In the genomic region with DNA sequence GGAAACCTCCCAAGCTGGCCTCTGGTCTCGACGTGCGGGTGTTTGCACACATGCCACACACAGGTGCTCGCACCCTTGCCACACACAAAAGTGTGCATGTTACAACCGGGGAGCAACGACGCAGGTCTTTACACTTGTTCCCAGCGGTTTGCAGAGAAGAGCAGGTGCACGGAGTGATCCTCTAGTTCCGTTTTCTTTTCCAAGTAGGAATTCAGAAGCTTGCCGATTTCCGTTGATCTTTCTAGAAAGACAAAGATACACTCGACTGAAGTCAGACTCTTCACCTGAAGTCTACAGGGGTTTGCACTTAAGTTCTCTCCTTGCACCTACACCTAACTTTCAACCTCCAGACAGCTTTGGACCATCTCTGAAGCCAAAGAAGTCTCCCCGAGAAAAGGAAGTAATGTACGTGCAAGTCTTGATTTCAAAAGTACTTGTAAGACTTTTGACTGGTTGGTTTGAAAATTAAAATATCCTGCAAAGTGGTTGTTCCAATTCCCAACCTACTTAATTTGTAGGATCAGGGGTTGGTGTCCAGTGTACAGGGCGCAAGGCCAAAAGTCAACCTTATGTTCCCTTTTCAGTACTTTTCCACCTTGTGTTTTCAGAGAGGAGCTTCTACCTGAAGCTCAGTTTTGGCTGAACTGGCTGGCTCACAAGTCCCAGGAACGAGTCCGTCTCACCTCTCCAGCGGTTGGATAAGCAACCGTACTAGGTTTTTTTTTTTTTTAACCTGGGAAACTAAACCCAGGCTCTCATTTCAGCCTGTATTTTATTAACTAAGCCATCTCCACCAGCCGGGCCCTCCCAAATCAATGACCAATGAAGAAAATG, we compare ENCODE assay signal across 8 mouse cellular contexts. TPM values are rescaled to one million over a fixed set of nuclear protein-coding genes. Genes with fewer than 3 reads are reported as not detected.
DNase-seq lines count a peak whose midpoint lies in the region; ATAC-seq and TF ChIP-seq lines count a peak whose summit lies in the region.

No protein-coding gene starts in this region.

- DNase-seq in heart, postnatal 10 days: no peak
- DNase-seq in MEL (ENCODE audit: low read depth, low spot score): peak; percentile 75
- no peak for DNase-seq in adrenal gland, postnatal 25 days
- no peak for DNase-seq in testis, postnatal 14 days (ENCODE audit: low spot score)
- no peak for DNase-seq in thymus, postnatal 10 days (ENCODE audit: low spot score in 2 of 2)

- intact Hi-C loops in heart, postnatal 10 days (cut with DNase I): loop anchor here (2.0 to 10.0 kb wide), 2 partner anchors 46 to 136 kb away; a partner anchor contains a TSS

- WGBS in heart, embryonic 12.5 days: 70% methylated on average over 21 of the region's 21 CpGs
- WGBS in heart, embryonic 16.5 days: 71% methylated on average over 21 of the region's 21 CpGs
- WGBS in midbrain, embryonic 12.5 days: 79% methylated on average over 21 of the region's 21 CpGs

- no peak for TF ChIP-seq RAD21 in MEL (IDR thresholded peaks at IDR 0.05; ENCODE audit: low read depth, low read length)

- TF ChIP-seq POLR2A in MEL (IDR thresholded peaks at IDR 0.05; ENCODE audit: control insufficient read depth in 1 of 2, insufficient read depth in 1 of 2, low read depth in 1 of 2, low read length in 2 of 2, poor library complexity in 1 of 2): no peak; a peak in 1 of 4 replicates

- H3K79me2 ChIP-seq in MEL (ENCODE audit: control insufficient read depth, insufficient read depth, low read length, poor library complexity): peaks cover 55% of the 10 kb centered on the region

- peak overlapping the region; percentile 79 for H3K4me2 ChIP-seq in heart, embryonic 12.5 days
- H3K4me2 ChIP-seq in heart, embryonic 16.5 days (ENCODE audit: low read depth, low read length): peak overlapping the region; percentile 94
- peak overlapping the region; percentile 69 for H3K4me2 ChIP-seq in midbrain, embryonic 12.5 days (replicated peaks)

- peak overlapping the region; percentile 84; the same call in 1 of the 2 replicates for H3K27ac ChIP-seq in heart, embryonic 12.5 days (ENCODE audit: poor library complexity, severe bottlenecking)
- H3K27ac ChIP-seq in MEL (ENCODE audit: control insufficient read depth, low read depth, low read length): peak overlapping the region; percentile 90
- peak overlapping the region; percentile 93 for H3K27ac ChIP-seq in heart, embryonic 16.5 days (ENCODE audit: low read length)
- H3K27ac ChIP-seq in midbrain, embryonic 12.5 days (replicated peaks): 0 out of 2 replicates have a peak overlapping the region, but pooled peaks have one; percentile 73

- no peak for ATAC-seq in heart, embryonic 12.5 days (ENCODE audit: insufficient number of reproducible peaks, low FRiP score)
- no peak for ATAC-seq in heart, embryonic 16.5 days (replicated peaks; ENCODE audit: extremely low read depth, insufficient read depth, low FRiP score)
- no peak for ATAC-seq in midbrain, embryonic 12.5 days (ENCODE audit: low FRiP score, low read depth)

- TF ChIP-seq EP300 in MEL (IDR thresholded peaks at IDR 0.05; ENCODE audit: low read depth in 1 of 2, low read length in 2 of 2): peak in 1 of 2 experiments; percentile 39; a peak in 2 of 4 replicates

- H3K9ac ChIP-seq in heart, embryonic 12.5 days: peak overlapping the region; percentile 85
- peak overlapping the region; percentile 89 for H3K9ac ChIP-seq in MEL (ENCODE audit: control insufficient read depth, low read depth, low read length, poor library complexity, severe bottlenecking)
- peak overlapping the region; percentile 89 for H3K9ac ChIP-seq in heart, embryonic 16.5 days (ENCODE audit: low read length)
- H3K9ac ChIP-seq in midbrain, embryonic 12.5 days (replicated peaks): peak overlapping the region; percentile 79

- peaks cover 35% of the 10 kb centered on the region for H3K36me3 ChIP-seq in heart, embryonic 12.5 days
- peaks cover 14 to 51% of the 10 kb centered on the region in 2 experiments for H3K36me3 ChIP-seq in MEL (ENCODE audit: control insufficient read depth in 1 of 2, insufficient read depth in 2 of 2, low read length in 2 of 2)
- peaks cover 13% of the 10 kb centered on the region for H3K36me3 ChIP-seq in heart, embryonic 16.5 days (ENCODE audit: control insufficient read depth, insufficient read depth)
- H3K36me3 ChIP-seq in midbrain, embryonic 12.5 days: peaks cover 40% of the 10 kb centered on the region

- no peaks in the 10 kb centered on the region for H3K27me3 ChIP-seq in heart, embryonic 12.5 days (replicated peaks)
- H3K27me3 ChIP-seq in MEL (ENCODE audit: control insufficient read depth in 1 of 2, insufficient read depth in 2 of 2, low read length in 2 of 2): no peaks in the 10 kb centered on the region
- no peaks in the 10 kb centered on the region for H3K27me3 ChIP-seq in heart, embryonic 16.5 days (ENCODE audit: control insufficient read depth, insufficient read depth, low read length)
- no peaks in the 10 kb centered on the region for H3K27me3 ChIP-seq in midbrain, embryonic 12.5 days

- H3K9me3 ChIP-seq in heart, embryonic 12.5 days (replicated peaks): no peaks in the 10 kb centered on the region
- H3K9me3 ChIP-seq in MEL (replicated peaks; ENCODE audit: insufficient read depth, low read length): no peaks in the 10 kb centered on the region
- H3K9me3 ChIP-seq in heart, embryonic 16.5 days (replicated peaks; ENCODE audit: control insufficient read depth, low read length): no peaks in the 10 kb centered on the region
- no peaks in the 10 kb centered on the region for H3K9me3 ChIP-seq in midbrain, embryonic 12.5 days

- peak overlapping the region; percentile 82 for H3K4me3 ChIP-seq in heart, embryonic 12.5 days
- H3K4me3 ChIP-seq in MEL (ENCODE audit: control insufficient read depth in 1 of 2, insufficient read depth in 1 of 2, low read depth in 2 of 2, low read length in 2 of 2): peak overlapping the region; percentile 72 to 78
- H3K4me3 ChIP-seq in heart, embryonic 16.5 days (ENCODE audit: low read length): peak overlapping the region; percentile 87
- peak overlapping the region; percentile 76 for H3K4me3 ChIP-seq in midbrain, embryonic 12.5 days

- peaks cover 37% of the 10 kb centered on the region for H3K4me1 ChIP-seq in heart, embryonic 12.5 days (replicated peaks)
- peaks cover 8 to 49% of the 10 kb centered on the region in 2 experiments for H3K4me1 ChIP-seq in MEL (ENCODE audit: control insufficient read depth in 1 of 2, insufficient read depth in 2 of 2, low read length in 2 of 2)
- H3K4me1 ChIP-seq in heart, embryonic 16.5 days (ENCODE audit: control insufficient read depth, insufficient read depth, low read length): peaks cover 37% of the 10 kb centered on the region
- H3K4me1 ChIP-seq in midbrain, embryonic 12.5 days: peaks cover 32% of the 10 kb centered on the region

- no peak for TF ChIP-seq CTCF in MEL (IDR thresholded peaks at IDR 0.05 in 2 of 3, conservative IDR thresholded peaks at IDR 0.05 in 1 of 3; ENCODE audit: control insufficient read depth in 1 of 3, insufficient read depth in 1 of 3, low read depth in 2 of 3, low read length in 3 of 3, poor library complexity in 1 of 3, severe bottlenecking in 1 of 3)

RNA-seq across cellular contexts. Expression of a gene that starts 0.8 kb away (rescaled TPM):
- polyA plus RNA-seq in heart, embryonic 12.5 days (2016; fragmentation: Nextera tagmentation; extraction: Ambion mirVana): 183 and 191 TPM in 2 replicates
- total RNA-seq in heart, postnatal 10 days (2021): 10 to 100 TPM; 43.8 to 46.8 TPM
- 402 and 454 TPM in 2 replicates for total RNA-seq in MEL (2012; rRNA removed)
- 100 to 1,000 TPM; 193 to 391 TPM for polyA plus RNA-seq in MEL (2012; ENCODE audit: insufficient read depth in 1 of 2, insufficient read length in 2 of 2, low read depth in 1 of 2, low replicate concordance in 2 of 2, missing spikeins in 1 of 2)
- polyA plus RNA-seq in heart, embryonic 16.5 days (2015; fragmentation: Nextera tagmentation; extraction: Ambion mirVana): 154 and 172 TPM in 2 replicates
- 208 and 217 TPM in 2 replicates for polyA plus RNA-seq in midbrain, embryonic 12.5 days (2016; fragmentation: Nextera tagmentation; extraction: Ambion mirVana)
- total RNA-seq in adrenal gland, postnatal 25 days (2021): 77.9 and 86.1 TPM in 2 replicates

RNA-seq across cellular contexts. Expression of a gene that starts 2.9 kb away (rescaled TPM):
- polyA plus RNA-seq in heart, embryonic 12.5 days (2016; fragmentation: Nextera tagmentation; extraction: Ambion mirVana): 16.6 and 16.9 TPM in 2 replicates
- total RNA-seq in heart, postnatal 10 days (2021): 10 to 100 TPM in 1 of 2 experiments, 1 to 10 TPM in 1; 9.8 to 10.4 TPM
- total RNA-seq in MEL (2012; rRNA removed): 23.1 and 27.6 TPM in 2 replicates
- polyA plus RNA-seq in MEL (2012; ENCODE audit: insufficient read depth in 1 of 2, insufficient read length in 2 of 2, low read depth in 1 of 2, low replicate concordance in 2 of 2, missing spikeins in 1 of 2): 10 to 100 TPM in 1 of 2 experiments, not detected in 1; 29.2 TPM
- polyA plus RNA-seq in heart, embryonic 16.5 days (2015; fragmentation: Nextera tagmentation; extraction: Ambion mirVana): 13.0 and 13.4 TPM in 2 replicates
- polyA plus RNA-seq in midbrain, embryonic 12.5 days (2016; fragmentation: Nextera tagmentation; extraction: Ambion mirVana): 17.0 and 19.2 TPM in 2 replicates
- 15.0 and 20.0 TPM in 2 replicates for total RNA-seq in adrenal gland, postnatal 25 days (2021)

RNA-seq across cellular contexts. Expression of a gene that starts 23.8 kb away (rescaled TPM):
- 15.5 and 16.4 TPM in 2 replicates for polyA plus RNA-seq in heart, embryonic 12.5 days (2016; fragmentation: Nextera tagmentation; extraction: Ambion mirVana)
- 10 to 100 TPM; 27.6 to 31.3 TPM for total RNA-seq in heart, postnatal 10 days (2021)
- total RNA-seq in MEL (2012; rRNA removed): 14.4 TPM in 2 replicates
- 10 to 100 TPM in 1 of 2 experiments, not detected in 1; 19.2 TPM for polyA plus RNA-seq in MEL (2012; ENCODE audit: insufficient read depth in 1 of 2, insufficient read length in 2 of 2, low read depth in 1 of 2, low replicate concordance in 2 of 2, missing spikeins in 1 of 2)
- 17.9 and 18.5 TPM in 2 replicates for polyA plus RNA-seq in heart, embryonic 16.5 days (2015; fragmentation: Nextera tagmentation; extraction: Ambion mirVana)
- 19.5 and 19.9 TPM in 2 replicates for polyA plus RNA-seq in midbrain, embryonic 12.5 days (2016; fragmentation: Nextera tagmentation; extraction: Ambion mirVana)
- total RNA-seq in adrenal gland, postnatal 25 days (2021): 50.2 and 61.4 TPM in 2 replicates

RNA-seq across cellular contexts. Expression of a gene that starts 46.2 kb away (rescaled TPM):
- polyA plus RNA-seq in heart, embryonic 12.5 days (2016; fragmentation: Nextera tagmentation; extraction: Ambion mirVana): 47.2 and 51.8 TPM in 2 replicates
- total RNA-seq in heart, postnatal 10 days (2021): 10 to 100 TPM; 65.3 to 74.0 TPM
- 81.8 and 84.9 TPM in 2 replicates for total RNA-seq in MEL (2012; rRNA removed)
- polyA plus RNA-seq in MEL (2012; ENCODE audit: insufficient read depth in 1 of 2, insufficient read length in 2 of 2, low read depth in 1 of 2, low replicate concordance in 2 of 2, missing spikeins in 1 of 2): 100 to 1,000 TPM in 1 of 2 experiments, not detected in 1; 117 TPM
- 54.3 and 54.4 TPM in 2 replicates for polyA plus RNA-seq in heart, embryonic 16.5 days (2015; fragmentation: Nextera tagmentation; extraction: Ambion mirVana)
- polyA plus RNA-seq in midbrain, embryonic 12.5 days (2016; fragmentation: Nextera tagmentation; extraction: Ambion mirVana): 37.1 and 43.7 TPM in 2 replicates
- 58.4 and 59.2 TPM in 2 replicates for total RNA-seq in adrenal gland, postnatal 25 days (2021)

RNA-seq across cellular contexts. Expression of a gene that starts 49.6 kb away (rescaled TPM):
- polyA plus RNA-seq in heart, embryonic 12.5 days (2016; fragmentation: Nextera tagmentation; extraction: Ambion mirVana): 68.1 and 73.1 TPM in 2 replicates
- 10 to 100 TPM; 46.6 to 55.0 TPM for total RNA-seq in heart, postnatal 10 days (2021)
- total RNA-seq in MEL (2012; rRNA removed): 56.8 and 57.9 TPM in 2 replicates
- 100 to 1,000 TPM in 1 of 2 experiments, not detected in 1; 121 TPM for polyA plus RNA-seq in MEL (2012; ENCODE audit: insufficient read depth in 1 of 2, insufficient read length in 2 of 2, low read depth in 1 of 2, low replicate concordance in 2 of 2, missing spikeins in 1 of 2)
- polyA plus RNA-seq in heart, embryonic 16.5 days (2015; fragmentation: Nextera tagmentation; extraction: Ambion mirVana): 54.8 and 61.8 TPM in 2 replicates
- polyA plus RNA-seq in midbrain, embryonic 12.5 days (2016; fragmentation: Nextera tagmentation; extraction: Ambion mirVana): 104 and 109 TPM in 2 replicates
- 63.3 and 88.0 TPM in 2 replicates for total RNA-seq in adrenal gland, postnatal 25 days (2021)
